Mouse (Mus musculus): ENCODE data around the gene Gramd1b.

The Gramd1b gene

DNA sequence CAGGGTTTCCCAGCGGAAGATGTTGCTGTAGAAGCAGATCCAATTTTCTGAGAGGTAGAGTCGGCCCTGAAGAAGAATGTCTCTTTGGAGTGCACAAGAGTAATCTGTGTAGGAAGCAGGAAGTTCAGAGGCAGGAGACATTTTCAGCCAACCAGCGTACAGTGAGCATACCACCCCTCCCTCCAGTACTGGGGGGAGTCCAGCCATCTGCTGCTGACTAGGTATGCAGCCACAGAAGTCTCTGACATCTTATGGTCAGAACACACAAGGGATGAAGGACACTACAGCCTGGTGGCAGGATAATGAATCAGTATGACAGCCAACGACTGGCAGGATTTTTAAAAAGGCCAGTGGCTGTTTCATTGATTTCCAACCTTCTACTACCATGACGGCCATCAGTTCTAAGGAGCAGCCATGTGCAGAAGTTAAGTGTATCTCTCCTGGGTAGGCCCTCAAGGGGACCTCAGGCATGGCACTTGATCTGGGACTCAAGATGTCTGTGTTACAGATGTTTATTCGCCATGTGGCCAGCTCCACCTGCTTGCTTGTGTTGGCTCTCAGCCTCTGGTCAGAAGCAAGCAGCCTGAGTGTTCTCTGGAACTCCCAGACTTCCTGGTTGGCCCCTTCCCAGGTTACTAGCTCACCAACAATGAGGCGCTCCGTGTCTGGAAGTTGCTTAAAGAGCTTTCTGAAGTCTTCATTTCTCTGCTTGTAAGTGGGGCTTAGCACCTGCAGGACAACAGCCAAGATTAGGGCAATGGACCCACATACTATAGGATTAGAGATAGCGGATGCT, 214.1 kb downstream of the Gramd1b start:
- DNase-seq (ENCODE audit: low spot score in 2 of 2): no peak

DNA sequence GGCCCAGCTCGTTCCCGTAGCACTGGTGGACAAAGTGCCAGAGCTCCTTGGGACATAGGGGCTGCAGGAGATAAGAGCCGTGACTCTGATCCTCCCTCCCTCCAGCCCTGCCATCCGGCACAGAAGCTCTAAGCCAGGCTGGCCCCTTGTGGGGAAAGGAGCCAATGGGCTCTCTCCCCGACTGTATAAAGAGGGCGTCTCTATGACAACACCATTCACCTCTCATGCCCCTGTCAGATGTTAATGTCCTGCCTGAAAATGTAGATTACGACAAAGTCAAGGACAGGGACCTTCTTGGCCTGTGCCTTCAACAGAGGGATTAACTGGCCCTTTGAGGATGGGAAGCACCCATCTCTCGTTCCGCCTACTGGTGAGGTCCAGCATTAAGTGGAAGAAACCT, 219.4 kb downstream of the Gramd1b start:
- DNase-seq (ENCODE audit: low spot score in 2 of 2): no peak

DNA sequence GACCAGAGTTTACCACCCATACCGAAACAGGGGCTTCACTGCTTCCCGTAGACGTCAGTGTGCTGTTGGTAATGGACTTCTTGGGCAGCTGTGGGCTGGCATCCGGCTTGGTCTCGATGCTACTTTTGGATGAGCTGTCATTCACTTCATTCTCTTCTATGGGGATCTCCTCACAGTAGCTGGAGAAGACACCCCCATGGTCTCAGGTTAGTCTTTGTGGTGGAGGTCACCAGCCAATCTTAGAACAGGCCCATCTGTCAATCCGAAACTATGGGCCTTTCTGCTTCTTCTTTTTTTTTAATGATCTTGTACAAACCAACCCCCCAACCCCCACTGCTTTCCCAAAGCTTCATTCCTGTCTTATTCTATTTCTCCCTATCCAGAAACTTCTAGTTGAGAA, 221.3 kb downstream of the Gramd1b start:
- DNase-seq (ENCODE audit: low spot score in 2 of 2): no peak

DNA sequence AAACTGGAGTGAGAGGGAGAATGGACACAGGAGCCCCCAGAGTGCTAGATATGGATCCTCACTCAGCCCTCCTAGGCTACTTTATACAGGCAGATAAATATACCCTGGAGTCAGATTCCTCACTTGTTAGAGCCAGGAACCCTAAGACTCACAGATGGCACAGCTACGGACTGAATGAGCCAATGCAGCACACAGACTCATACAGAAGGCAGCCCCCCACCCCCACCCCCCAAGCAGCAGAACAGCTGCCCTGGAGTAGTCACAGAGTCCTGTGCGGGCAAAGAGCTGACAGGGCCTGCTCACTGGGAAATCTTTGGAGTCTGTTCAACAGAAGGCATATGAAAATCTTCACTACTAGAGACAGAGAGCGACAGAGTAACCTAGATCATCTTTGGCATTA, 223.9 kb downstream of the Gramd1b start:
- DNase-seq (ENCODE audit: low spot score in 2 of 2): no peak

DNA sequence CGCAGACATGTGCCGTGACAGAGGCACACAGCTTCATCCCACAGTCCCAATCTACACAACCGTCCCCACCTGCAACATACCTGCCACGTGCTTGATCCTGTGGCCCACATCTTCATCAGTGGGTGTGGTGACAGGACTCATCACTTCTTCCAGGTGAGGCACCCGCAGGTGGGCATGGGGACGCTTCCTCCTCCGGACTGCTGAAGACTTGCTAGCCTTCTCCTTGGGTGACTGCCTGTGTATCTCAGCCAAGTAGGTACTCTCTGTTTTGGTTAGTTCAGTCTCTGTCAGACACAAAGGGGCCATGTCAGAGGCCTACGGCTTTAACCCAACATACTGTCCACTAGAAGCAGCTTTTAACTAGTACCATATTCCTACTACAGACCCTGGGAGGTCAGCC, 226.9 kb downstream of the Gramd1b start:
- DNase-seq (ENCODE audit: low spot score in 2 of 2): no peak

DNA sequence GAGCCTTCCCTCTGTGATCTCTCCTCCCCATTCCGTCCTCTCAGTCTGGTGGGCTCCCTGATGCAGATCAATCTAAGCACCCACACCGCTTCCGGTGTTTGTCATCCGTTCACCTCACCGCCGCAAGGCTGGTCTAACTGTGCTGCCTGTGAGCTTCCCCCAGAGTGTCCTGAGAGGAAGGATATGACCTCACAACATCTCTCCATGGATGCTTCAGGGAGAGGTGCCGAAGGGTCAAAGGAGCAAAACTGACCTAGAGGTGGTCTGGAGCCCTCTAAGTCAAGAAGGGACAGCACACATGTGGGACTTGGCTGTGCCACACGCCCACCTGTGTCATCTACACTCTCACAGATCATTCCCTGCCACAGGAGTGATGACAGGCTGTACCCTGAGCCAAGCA, 228.8 kb downstream of the Gramd1b start:
- DNase-seq (ENCODE audit: low spot score in 2 of 2): no peak

DNA sequence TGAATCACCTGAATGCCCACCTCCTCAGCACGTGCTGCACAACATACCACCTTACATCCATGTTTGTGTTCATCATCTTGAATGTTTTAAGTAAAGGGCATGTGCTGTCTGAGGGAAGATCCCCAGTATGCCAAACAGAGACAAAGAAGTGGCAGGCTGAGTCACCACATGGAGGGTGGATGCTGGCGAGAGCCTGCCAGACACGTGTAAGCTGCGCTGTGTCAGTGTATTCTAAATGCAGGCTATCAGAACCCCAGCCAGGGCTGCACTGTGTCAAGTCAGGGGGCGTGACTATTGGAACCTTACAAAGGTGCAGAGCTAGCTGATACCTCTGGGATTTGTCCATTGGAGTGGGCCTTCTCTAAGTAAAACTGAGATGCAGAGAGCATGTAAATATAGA, 229.7 kb downstream of the Gramd1b start:
- no peak for DNase-seq (ENCODE audit: low spot score in 2 of 2)

DNA sequence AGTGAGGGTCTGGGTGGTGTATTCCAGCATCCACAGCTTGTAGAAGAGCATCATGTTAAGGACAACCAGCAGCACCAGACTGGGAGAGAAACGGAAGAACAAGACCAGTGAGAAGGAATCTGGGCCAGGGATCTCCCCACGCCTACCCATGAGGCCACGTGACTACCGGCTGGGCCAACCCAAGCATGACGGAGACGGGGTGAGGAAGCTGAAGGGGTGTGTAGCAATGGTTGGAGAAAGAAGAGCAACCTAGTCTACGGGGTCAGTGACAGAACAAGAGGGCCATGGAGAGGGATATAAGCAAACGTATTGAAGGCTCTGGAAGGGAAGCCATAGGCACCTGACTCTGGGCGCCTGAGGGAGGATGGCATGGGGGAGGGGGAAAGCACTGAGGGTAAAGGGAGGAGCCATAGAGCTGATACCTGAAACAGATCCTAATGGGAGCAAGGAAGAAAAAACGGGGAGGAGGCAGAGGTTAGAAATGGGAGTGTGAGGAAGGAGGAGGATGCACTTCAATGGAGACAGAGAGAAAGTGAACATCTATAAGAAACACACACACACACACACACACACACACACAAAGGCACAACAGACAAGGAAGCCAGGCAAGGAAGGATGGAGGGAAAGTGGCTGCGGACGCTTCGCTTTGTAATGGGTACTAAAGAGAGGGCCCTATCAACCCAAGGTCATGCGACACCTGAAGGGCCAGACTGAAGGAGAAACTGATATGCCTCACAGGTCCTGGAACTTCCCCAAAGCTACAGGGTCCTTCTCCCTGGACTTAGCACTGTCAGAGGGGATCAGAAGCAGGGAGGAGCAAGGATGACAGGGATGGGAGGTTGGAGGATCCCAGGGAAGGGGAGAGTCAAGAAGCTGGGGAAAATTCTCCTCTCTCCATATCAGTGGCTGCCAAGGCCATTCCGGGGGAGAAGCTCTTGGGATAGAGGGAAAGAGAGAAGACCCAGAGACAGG, 230.9 kb downstream of the Gramd1b start:
- DNase-seq (ENCODE audit: low spot score in 2 of 2): no peak

DNA sequence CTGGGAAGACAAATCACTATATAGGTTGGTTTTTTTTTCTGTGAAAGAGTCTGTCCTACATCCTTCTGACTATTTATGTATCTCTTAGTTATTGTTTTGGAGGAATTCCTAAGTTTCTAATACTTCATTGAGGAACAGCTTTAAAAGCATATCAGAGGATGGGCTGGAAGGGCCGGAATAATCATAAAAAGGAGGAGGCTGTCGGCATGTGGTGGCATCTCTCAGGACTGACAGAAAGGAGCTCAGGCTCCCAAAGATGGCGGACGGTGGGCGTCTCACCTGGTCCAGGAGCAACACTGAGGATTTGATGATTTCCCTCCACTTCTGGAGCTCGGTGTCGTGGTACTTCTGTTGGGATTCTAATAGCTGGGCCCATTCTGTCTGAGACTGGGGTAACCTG, 231.9 kb downstream of the Gramd1b start:
- no peak for DNase-seq (ENCODE audit: low spot score in 2 of 2)

DNA sequence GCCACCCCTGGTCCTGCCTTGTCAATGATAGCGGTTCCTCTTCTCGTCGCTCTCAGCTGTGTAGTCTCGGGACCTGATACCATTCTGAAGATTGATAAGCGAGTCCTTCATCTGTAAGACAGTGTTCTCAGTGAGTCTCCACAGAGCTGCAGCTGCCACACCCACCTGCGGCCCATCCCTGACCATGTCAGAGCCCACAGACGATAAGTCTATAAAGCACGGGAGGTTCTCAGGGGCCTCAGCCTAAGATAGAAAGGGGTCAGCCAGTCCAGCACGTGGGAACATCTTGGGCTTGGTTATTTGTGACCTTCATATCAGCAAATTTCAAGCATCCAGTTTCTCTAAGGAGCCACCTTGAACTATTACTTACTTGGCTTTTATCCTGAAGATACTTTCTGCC, 233.2 kb downstream of the Gramd1b start:
- DNase-seq (ENCODE audit: low spot score in 2 of 2): no peak

DNA sequence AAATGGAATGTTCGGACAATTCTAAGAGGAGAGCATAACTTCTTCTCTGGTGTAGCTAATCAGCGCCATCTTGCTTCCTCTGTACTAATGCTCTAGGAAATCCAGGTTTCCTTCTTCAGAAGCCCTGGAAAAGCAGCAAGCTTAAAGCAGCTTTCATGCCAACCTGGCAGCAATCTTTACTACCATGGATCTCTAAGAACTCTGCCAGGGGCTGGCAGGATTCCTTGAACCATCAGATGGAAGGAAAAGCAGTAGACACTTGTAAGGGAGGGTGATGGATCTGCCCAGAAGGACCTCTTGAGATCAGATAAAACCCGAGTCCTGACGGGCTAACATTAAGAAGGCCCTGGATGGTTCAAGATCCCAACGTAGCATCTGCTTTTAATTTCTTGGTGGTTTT, 234.9 kb downstream of the Gramd1b start:
- DNase-seq (ENCODE audit: low spot score in 2 of 2): peak; percentile 77 to 79

DNA sequence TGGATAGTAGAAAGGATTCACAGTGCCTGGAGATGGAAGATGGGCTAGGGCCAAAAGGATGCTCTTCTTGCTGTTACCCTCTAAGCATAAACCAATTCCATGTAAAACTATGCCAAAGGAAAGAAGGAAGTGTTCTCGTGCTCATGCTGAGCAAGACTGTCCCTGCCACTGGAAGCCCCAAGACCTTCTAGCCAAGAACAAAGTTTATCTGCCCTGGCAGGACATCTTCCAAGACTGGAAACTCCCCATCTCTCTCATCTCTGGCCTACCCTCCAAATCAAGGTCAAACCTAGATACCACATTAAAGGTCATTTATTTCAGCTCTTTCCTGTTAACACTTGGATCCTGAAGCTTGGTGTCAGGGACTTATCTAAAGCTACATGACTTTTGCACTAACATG, 236.3 kb downstream of the Gramd1b start:
- no peak for DNase-seq (ENCODE audit: low spot score in 2 of 2)

DNA sequence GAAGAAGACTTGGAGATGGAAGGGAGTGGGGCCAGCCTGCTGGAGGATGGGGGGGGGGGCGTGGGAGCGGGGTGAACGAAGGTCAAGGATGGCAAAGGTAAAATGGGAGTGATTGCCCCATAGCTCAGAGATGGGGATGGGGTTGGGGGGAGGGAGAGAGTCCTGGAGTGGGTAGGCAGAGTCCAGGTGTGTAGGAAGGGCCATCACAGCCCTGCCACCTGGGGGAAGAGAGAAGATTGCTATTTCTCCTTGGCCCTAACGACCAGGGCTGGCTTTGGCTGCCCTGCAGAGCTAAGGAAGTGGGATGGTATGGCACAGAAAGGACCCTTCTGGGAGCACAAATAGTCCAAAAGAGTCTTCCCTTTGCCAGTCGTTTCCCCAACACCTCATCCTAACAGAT, 237.0 kb downstream of the Gramd1b start:
- DNase-seq (ENCODE audit: low spot score in 2 of 2): no peak

DNA sequence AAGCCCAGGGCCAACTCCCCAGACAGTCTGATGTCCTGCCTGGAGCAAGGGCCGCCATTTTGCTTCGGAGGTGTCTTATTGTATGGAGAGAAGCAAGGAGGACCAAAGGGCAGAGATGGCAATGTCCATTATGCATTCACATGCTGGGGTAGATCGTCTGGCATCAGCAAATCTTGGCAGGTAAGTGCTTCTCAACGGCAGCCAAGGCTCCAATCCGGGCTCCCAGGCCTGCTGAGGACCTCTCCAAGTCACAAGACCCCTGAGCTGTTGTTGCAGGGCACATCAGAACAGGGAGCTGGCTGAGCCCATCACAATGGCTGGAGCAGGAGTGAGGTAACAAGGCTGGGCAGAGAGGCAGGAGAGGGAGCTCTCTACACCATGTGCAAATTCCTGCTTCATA, 237.4 kb downstream of the Gramd1b start:
- no peak for DNase-seq (ENCODE audit: low spot score in 2 of 2)

DNA sequence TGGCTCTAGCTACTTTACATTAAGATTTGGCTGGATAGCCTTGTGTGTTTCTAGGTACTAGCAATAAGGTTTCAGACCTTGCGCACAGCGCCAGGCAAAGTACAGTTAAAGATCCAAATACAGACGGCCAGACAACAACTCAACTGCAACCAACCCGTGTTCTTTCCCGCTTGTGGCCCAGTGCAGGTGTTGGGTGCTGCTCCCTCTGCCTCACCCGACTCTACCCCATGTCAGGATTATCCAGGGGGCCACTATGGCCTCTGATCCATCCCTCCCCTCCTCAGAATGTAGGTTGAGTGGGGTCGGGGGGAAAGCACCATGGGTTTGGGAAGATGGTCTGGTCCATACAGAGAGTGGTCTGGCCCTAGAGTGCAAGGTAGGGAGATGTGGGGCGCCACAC, 237.9 kb downstream of the Gramd1b start:
- DNase-seq (ENCODE audit: low spot score in 2 of 2): peak in 1 of 2 experiments; percentile 25

DNA sequence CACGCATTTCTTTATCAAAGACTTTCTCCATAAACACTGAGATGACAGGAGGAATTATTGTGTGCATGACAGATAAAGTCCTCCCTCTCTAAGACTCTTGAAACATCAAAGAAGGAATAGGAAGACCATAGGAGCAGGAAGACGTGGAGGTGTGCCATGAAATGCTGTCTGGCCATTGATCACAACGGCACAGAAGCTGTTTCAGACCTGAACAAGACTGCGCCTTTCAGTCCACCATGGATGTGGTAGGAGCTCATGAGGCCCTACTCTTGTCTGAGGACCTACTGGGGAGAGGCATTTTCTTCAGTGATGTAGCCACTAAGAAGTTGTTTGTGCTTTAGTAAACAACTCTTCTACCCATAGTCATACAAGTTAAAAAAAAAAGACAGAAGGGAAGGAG, 238.7 kb downstream of the Gramd1b start:
- DNase-seq (ENCODE audit: low spot score in 2 of 2): no peak

DNA sequence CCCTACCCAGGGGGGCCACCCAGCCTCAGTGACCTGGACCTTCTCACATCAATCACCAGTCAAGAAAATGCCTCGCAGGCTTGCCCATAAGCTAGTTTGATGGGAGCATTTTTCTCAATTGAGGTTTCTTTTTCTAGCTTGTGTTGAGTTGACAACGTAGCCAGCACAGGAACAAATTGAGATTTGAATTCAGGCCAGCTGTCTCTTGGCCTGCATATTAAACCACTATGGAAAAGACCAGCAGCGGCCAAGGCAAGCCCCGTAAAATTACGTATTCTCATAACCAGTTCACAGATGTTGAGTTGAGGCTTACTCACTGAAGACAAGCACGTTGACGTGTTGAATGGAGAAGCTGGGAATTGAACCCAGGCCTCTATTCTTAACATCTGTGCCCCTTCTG, 248.2 kb downstream of the Gramd1b start:
- no peak for DNase-seq (ENCODE audit: low spot score in 2 of 2)

DNA sequence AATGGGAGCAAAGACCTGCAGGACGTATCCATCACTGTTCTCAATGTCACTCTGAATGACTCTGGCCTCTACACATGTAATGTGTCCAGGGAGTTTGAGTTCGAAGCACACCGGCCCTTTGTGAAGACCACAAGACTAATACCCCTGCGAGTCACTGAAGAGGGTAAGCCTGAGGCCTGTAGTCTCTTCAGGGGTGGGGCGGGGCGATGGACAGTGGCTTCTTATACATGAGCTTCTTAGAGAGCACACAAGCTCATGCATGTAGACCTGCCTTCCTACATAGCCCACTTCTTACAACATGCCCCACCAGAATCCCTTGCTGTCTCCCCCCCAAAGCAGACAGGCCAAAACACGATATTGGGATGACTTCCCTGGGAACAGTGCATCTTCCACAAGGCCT, 251.7 kb downstream of the Gramd1b start:
- peak in 1 of 2 experiments; percentile 19 for DNase-seq (ENCODE audit: low spot score in 2 of 2)

DNA sequence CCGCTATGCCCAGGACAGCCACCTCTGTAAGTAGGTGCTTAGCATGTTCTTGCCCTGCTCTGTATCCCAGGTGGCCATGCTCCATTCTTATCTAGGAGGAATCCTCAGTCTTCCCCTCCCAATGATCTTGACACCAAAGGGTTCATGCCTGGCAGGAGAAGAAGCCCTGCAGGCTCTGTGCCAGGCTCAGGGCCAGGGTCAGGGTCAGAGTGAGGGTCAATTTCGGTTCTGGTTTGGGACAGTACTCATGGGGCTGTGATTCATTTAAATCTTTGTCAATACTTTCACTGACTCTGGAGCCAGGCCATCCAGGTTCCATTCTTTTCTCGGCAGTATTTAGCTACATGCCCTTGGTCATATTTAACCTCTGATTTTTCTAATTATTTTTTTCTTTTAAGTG, 253.5 kb downstream of the Gramd1b start:
- DNase-seq (ENCODE audit: low spot score in 2 of 2): peak in 1 of 2 experiments; percentile 17

DNA sequence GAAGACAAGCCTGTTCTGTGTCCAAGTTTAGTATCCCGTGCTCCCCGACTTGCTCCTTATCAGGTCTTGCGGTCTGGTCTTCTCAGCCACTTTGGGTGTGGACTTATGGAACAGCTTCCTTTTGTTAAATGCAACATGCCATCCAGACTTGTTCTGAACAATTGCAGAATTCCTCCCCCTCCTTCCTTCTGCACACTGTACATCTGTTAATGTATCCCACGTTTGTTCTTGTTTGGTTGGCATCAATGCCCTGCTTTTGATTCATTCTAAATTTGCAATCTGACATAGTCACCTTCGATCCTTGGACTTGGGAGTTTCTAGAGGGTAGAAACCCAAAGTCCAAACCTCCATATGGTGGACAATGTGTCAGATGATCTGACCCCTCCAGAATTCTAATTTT, 255.3 kb downstream of the Gramd1b start:
- peak in 1 of 2 experiments; percentile 16 for DNase-seq (ENCODE audit: low spot score in 2 of 2)

DNA sequence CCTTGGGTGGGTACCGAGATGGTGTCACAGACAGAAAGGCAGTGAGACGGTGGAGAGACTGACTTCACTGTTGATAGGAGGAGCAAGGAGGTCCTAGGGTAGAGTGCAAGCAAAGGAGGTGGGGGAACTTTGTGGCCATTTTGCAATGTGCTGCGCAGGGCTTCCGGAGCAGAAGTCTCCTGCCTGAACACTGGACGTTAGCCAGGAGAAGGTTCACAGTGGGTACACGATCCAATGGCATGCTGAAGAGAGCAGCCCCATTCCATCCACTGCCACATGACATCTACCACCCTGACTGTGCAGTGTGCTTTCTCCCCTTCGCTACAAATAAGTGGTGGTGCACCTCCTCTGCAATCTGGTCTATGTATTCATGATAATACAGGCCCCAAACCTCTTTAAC, 258.4 kb downstream of the Gramd1b start:
- DNase-seq (ENCODE audit: low spot score in 2 of 2): no peak

DNA sequence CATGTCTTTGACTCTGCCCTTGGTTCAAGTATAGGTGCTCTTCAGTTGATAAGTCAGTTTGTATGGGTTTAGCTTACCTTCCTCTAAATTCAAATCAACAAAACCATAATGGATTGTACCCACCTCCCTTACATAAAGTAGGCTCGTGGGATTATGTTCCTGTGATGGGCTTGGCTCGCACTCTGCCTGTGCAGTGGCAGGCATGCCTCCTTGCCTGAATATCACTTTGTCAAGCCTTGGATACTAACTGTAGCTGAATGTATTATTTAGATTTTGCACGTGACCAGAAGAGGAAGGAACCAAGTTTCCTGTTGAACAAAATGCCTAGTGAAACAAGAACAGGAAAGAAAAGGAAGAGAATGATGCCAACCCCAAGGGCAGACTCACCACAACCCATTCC, 260.1 kb downstream of the Gramd1b start:
- no peak for DNase-seq (ENCODE audit: low spot score in 2 of 2)

DNA sequence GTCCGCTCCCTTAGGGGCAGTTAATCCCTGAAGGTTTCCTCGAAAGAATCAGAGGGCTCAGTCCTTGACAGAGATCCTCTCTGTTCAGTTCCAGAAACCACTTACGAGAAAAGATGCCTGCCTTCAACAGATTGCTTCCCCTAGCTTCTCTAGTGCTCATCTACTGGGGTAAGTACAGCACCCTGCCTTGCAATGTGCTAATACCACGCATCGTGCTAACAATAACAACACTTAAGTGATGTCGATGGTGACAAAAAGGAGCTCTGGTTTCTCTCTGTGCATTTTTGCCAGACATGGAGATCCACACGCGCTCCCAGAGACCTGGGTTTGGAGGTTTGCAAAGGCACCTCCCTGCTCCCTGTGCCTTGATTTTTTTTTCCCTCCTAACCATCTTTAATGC, 261.3 kb downstream of the Gramd1b start:
- DNase-seq (ENCODE audit: low spot score in 2 of 2): no peak
